Mouse (Mus musculus) limb, embryonic 14.5 days (tissue): ENCODE measurements at regions not wholly inside any gene's neighbourhood (a gene's known extent, or its start where the extent isn't known, plus 50 kb on each side); places are given as distances from the start of the nearest gene placed in this dataset.

Experiments
- ATAC-seq: fragments of 200-750 bp; cut with Nextera tagmentation; 2 replicates; pipeline ENCODE4 v1.8.0; 2017; ENCODE audit warnings: low read depth, moderate number of reproducible peaks, moderate TSS enrichment; ENCODE audit not compliant: low FRiP score
- DNase-seq: peaks from one replicate; pipeline ENCODE4 v3.0.0-alpha.2; 2015; ENCODE audit warnings: low spot score
- H3K27ac ChIP-seq: fragments of 300-500 bp; sonication (generic); replicated peaks from 2 replicates; pipeline ENCODE4 v1.5.1; 2014; ENCODE audit warnings: low read depth, mild to moderate bottlenecking, low read length, moderate library complexity, mixed read lengths
- H3K27me3 ChIP-seq: fragments of 300-500 bp; sonication (generic); 2 replicates; pipeline ENCODE4 v1.6.1; 2014; ENCODE audit warnings: low read length, mixed read lengths; ENCODE audit not compliant: control insufficient read depth, insufficient read depth
- H3K36me3 ChIP-seq: fragments of 300-500 bp; sonication (generic); 2 replicates; pipeline ENCODE4 v1.6.1; 2014; ENCODE audit warnings: mild to moderate bottlenecking, low read length, moderate library complexity, mixed read lengths; ENCODE audit not compliant: control insufficient read depth, insufficient read depth
- H3K4me1 ChIP-seq: fragments of 300-500 bp; sonication (generic); 2 replicates; pipeline ENCODE4 v1.6.1; 2014; ENCODE audit warnings: antibody characterized with exemption, low read length, mixed read lengths; ENCODE audit not compliant: control insufficient read depth, insufficient read depth
- H3K4me2 ChIP-seq: fragments of 300-500 bp; sonication (generic); replicated peaks from 2 replicates; pipeline ENCODE4 v1.6.1; 2014; ENCODE audit warnings: low read depth, mild to moderate bottlenecking, low read length, moderate library complexity; ENCODE audit not compliant: severe bottlenecking
- H3K4me3 ChIP-seq: fragments of 300-500 bp; sonication (generic); replicated peaks from 2 replicates; pipeline ENCODE4 v1.5.1; 2014; ENCODE audit warnings: low read length
- H3K9ac ChIP-seq: fragments of 300-500 bp; sonication (generic); 2 replicates; pipeline ENCODE4 v1.6.1; 2014; ENCODE audit warnings: mild to moderate bottlenecking, low read depth, low read length, moderate library complexity; ENCODE audit not compliant: severe bottlenecking
- H3K9me3 ChIP-seq: fragments of 300-500 bp; sonication (generic); 2 replicates; pipeline ENCODE4 v1.6.1; 2016; ENCODE audit warnings: low read length; ENCODE audit not compliant: control insufficient read depth
- POLR2A ChIP-seq: fragments of 200-500 bp; IDR thresholded peaks from 2 replicates; pipeline ENCODE4 v1.8.0; 2012; ENCODE audit warnings: inconsistent platforms, mild to moderate bottlenecking, moderate library complexity, borderline replicate concordance; ENCODE audit not compliant: insufficient read depth, insufficient read length; ENCODE audit errors: extremely low read depth
- WGBS: fragments of 180-500 bp; shearing (Covaris S2); extraction: QIAGEN DNeasy Blood & Tissue Kit; methylation state at CpG from one replicate; pipeline ENCODE4 v1.1.7; 2014; 5-methylcytosine and 5-hydroxymethylcytosine counted together

GRCm38 (mm10) chr10:92438621-92439394, 283.4 kb downstream of the Nedd1 start:
- Histone ChIP-seq H3K36me3 (no peaks in the 10 kb centered on the region), H3K27me3 (no peaks in the 10 kb centered on the region), H3K9ac (no peak overlapping the region), H3K4me2 (no peak overlapping the region), H3K9me3 (no peaks in the 10 kb centered on the region), H3K27ac (no peak overlapping the region), H3K4me3 (no peak overlapping the region), H3K4me1 (0 out of 2 replicates have a peak, but pooled peaks cover 4% of the 10 kb centered on the region)
- no peak for ATAC-seq
- DNase-seq = no peak
- WGBS = 43% methylated on average over 8 of the region's 8 CpGs
- no peak for TF ChIP-seq POLR2A

GRCm38 (mm10) chr10:92429256-92429655, 293.0 kb downstream of the Nedd1 start:
- Histone ChIP-seq H3K27ac (no peak overlapping the region), H3K36me3 (no peaks in the 10 kb centered on the region), H3K4me1 (no peaks in the 10 kb centered on the region), H3K9ac (no peak overlapping the region), H3K9me3 (no peaks in the 10 kb centered on the region), H3K4me2 (no peak overlapping the region), H3K4me3 (no peak overlapping the region), H3K27me3 (no peaks in the 10 kb centered on the region)
- DNase-seq (no peak), ATAC-seq (no peak)
- WGBS = 50% methylated on average over 7 of the region's 7 CpGs
- TF ChIP-seq POLR2A = no peak

GRCm38 (mm10) chr10:92428026-92428425, 294.2 kb downstream of the Nedd1 start:
- no peak for ATAC-seq
- H3K4me3 ChIP-seq = no peak overlapping the region
- no peak overlapping the region for H3K4me2 ChIP-seq
- WGBS = 41% methylated on average over 4 of the region's 4 CpGs
- no peak for TF ChIP-seq POLR2A
- no peaks in the 10 kb centered on the region for H3K36me3 ChIP-seq
- no peaks in the 10 kb centered on the region for H3K4me1 ChIP-seq
- no peak overlapping the region for H3K27ac ChIP-seq
- no peaks in the 10 kb centered on the region for H3K27me3 ChIP-seq
- DNase-seq = no peak
- no peaks in the 10 kb centered on the region for H3K9me3 ChIP-seq
- H3K9ac ChIP-seq = no peak overlapping the region

- ATAC-seq = no peak
- Histone ChIP-seq H3K27me3 (no peaks in the 10 kb centered on the region), H3K4me2 (no peak overlapping the region), H3K27ac (no peak overlapping the region), H3K4me1 (no peaks in the 10 kb centered on the region), H3K9me3 (no peaks in the 10 kb centered on the region), H3K9ac (no peak overlapping the region), H3K36me3 (no peaks in the 10 kb centered on the region), H3K4me3 (no peak overlapping the region)
- TF ChIP-seq POLR2A = no peak
- no peak for DNase-seq
- 67% methylated on average over 6 of the region's 6 CpGs for WGBS
Measured at GRCm38 (mm10) chr10:92426443-92426842, 295.8 kb downstream of the Nedd1 start.

GRCm38 (mm10) chr10:92412737-92413136, 309.5 kb downstream of the Nedd1 start:
- H3K4me3 ChIP-seq = no peak overlapping the region
- 83% methylated on average over 7 of the region's 7 CpGs for WGBS
- H3K9ac ChIP-seq = no peak overlapping the region
- no peaks in the 10 kb centered on the region for H3K36me3 ChIP-seq
- no peak for ATAC-seq
- H3K9me3 ChIP-seq = no peaks in the 10 kb centered on the region
- no peaks in the 10 kb centered on the region for H3K4me1 ChIP-seq
- no peak for TF ChIP-seq POLR2A
- no peak overlapping the region for H3K4me2 ChIP-seq
- no peak overlapping the region for H3K27ac ChIP-seq
- no peaks in the 10 kb centered on the region for H3K27me3 ChIP-seq
- DNase-seq = no peak
